Mouse (Mus musculus) heart, adult 2 months (tissue): ENCODE data around the gene Baz2b. TPM values are rescaled to one million over a fixed set of nuclear protein-coding genes. Genes with fewer than 3 reads are reported as not detected.

ENCODE experiments used
- DNase-seq, 2 experiments: peaks; one replicate each; pipeline ENCODE4 v3.0.0; 2021
- H3K27ac ChIP-seq: fragments of 200-600 bp; 2 replicates; pipeline ENCODE4 v1.8.1; 2022
- H3K27me3 ChIP-seq: fragments of 200-500 bp; 2 replicates; pipeline ENCODE4 v1.6.1; 2012; ENCODE audit warnings: mild to moderate bottlenecking, low read length, inconsistent platforms, mixed read lengths; ENCODE audit not compliant: control insufficient read depth, insufficient read depth
- H3K36me3 ChIP-seq: fragments of 200-500 bp; 2 replicates; pipeline ENCODE4 v1.6.1; 2012; ENCODE audit warnings: low read length, inconsistent platforms; ENCODE audit not compliant: control insufficient read depth, insufficient read depth
- H3K4me1 ChIP-seq: fragments of 200-500 bp; 2 replicates; pipeline ENCODE4 v1.6.1; 2011; ENCODE audit warnings: low read length; ENCODE audit not compliant: control insufficient read depth, insufficient read depth
- H3K4me3 ChIP-seq: fragments of 200-600 bp; 2 replicates; pipeline ENCODE4 v1.8.1; 2022
- H3K79me2 ChIP-seq: fragments of 200-500 bp; replicated peaks from 2 replicates; pipeline ENCODE4 v1.6.1; 2012; ENCODE audit warnings: mild to moderate bottlenecking, inconsistent platforms, low read length, moderate library complexity, mixed read lengths; ENCODE audit not compliant: control insufficient read depth, insufficient read depth
- H3K9ac ChIP-seq: fragments of 200-500 bp; 2 replicates; pipeline ENCODE4 v1.6.1; 2012; ENCODE audit warnings: low read depth, mild to moderate bottlenecking, control low read depth, inconsistent platforms, low read length, mixed read lengths
- CTCF ChIP-seq: fragments of 200-600 bp; IDR thresholded peaks from 2 replicates; pipeline ENCODE4 v1.8.1; 2022; ENCODE audit warnings: antibody characterized with exemption, mild to moderate bottlenecking, moderate library complexity
- EP300 ChIP-seq: fragments of 200-500 bp; IDR thresholded peaks from 2 replicates; pipeline ENCODE4 v1.6.1; 2011; ENCODE audit warnings: low read depth, low read length, control low read depth; ENCODE audit not compliant: insufficient read depth
- POLR2A ChIP-seq: fragments of 200-500 bp; IDR thresholded peaks from 2 replicates; pipeline ENCODE4 v1.6.1; 2011; ENCODE audit warnings: mild to moderate bottlenecking, low read depth, low read length, control low read depth; ENCODE audit not compliant: insufficient read depth
- WGBS: fragments of 180-500 bp; shearing (Covaris S2); methylation state at CpG from one replicate; pipeline ENCODE4 v1.1.7; 2018; 5-methylcytosine and 5-hydroxymethylcytosine counted together
- intact Hi-C: fragments of 180-260 bp; cut with DNase I; formaldehyde crosslinking; loops from one replicate; pipeline ENCODE4 v1.15.1; 2025
- polyA plus RNA-seq: library from polyadenylated mRNA; depleted of rRNA; stranded (reverse); fragments of >200 nt; gene quantifications from 2 replicates; pipeline ENCODE4 v1.2.3, GENCODE M21; 2012
- total RNA-seq, 2 experiments: library from RNA; stranded (reverse); gene quantifications; 2 replicates each; pipeline ENCODE4 v1.2.3; 2021

Gene Baz2b
- total and polyA plus RNA-seq, 3 experiments, result 12.8 to 39.5 (median 39.5) TPM

DNA sequence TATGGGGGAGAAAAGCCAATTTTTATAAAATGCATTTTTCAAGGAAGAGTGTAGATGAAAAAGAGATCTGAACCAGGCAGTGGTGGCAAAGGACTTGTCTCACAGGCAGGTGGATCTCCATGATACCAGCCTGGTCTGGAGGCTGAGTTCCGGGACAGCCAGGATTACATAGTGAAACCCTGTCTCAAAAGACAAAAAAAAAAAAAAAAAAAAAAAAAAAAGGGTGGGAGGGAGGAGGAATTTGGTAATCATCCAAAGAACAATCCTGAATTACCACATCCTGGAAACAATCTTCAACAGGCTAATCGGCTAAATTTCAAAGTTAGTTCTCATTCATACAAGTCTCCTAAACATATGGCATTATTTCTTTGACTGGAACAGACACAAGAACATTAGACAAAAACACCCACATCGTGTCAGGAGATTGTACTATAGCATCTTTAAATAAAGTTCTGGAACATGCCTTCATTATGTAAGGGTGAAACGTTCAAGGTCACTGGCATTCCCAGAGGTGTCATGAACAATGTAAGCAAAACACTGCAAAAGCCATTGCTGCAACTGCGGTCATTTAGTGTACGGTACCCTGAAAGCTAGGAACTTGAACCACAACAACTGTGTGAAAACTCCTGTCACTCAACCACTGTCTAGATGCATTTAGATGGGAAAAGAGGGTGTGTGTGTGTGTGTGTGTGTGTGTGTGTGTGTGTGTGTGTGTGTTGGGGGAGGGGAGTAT is 230.0 kb downstream of the Baz2b start:
- H3K4me3 ChIP-seq, result no peak overlapping the region
- H3K27ac ChIP-seq, result no peak overlapping the region; the same call in 1 of the 2 replicates
- no peak overlapping the region for H3K9ac ChIP-seq
- WGBS, result 21% methylated on average over 6 of the region's 6 CpGs
- intact Hi-C loops, result loop anchor here (10.0 kb wide), 1 partner anchor 55 kb away; no protein-coding TSS in a partner anchor
- no peaks in the 10 kb centered on the region for H3K79me2 ChIP-seq
- H3K4me1 ChIP-seq, result peaks cover 5% of the 10 kb centered on the region
- H3K36me3 ChIP-seq, result peaks cover 9% of the 10 kb centered on the region
- TF ChIP-seq CTCF, result no peak
- TF ChIP-seq EP300, result no peak
- TF ChIP-seq POLR2A, result no peak
- H3K27me3 ChIP-seq, result no peaks in the 10 kb centered on the region
- no peak for DNase-seq

- intact Hi-C loops, result loop anchor here (10.0 kb wide), 1 partner anchor 58 kb away; no protein-coding TSS in a partner anchor
- Histone ChIP-seq H3K27me3 (no peaks in the 10 kb centered on the region), H3K4me1 (peaks cover 6% of the 10 kb centered on the region)
These were observed 233.0 kb downstream of the Baz2b start for GRCm38 (mm10) chr2:59976680-59977079.

DNA sequence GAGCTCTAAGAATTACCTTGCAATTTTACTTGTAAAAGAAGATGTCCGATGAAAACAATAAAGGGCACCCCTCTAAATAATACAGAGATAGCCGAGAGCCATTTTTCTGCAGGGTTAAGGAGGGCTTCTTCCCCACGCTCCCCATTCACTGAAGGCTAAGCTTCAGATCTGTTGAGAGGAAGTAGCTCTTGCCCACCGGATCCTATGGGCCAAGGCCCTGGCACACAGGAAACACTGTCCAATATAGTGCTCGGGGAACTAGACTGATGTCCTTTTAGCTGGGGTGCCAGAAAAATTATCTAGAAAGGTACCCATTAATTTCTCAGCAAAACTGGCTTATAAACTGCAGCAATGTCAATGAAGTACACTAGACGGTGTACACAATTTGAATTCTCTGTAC is 233.9 kb downstream of the Baz2b start:
- WGBS, result 80% methylated on average over 6 of the region's 6 CpGs
- peaks cover 6% of the 10 kb centered on the region for H3K4me1 ChIP-seq

More at GRCm38 (mm10) chr2:59976680-59977079, 233.0 kb downstream of the Baz2b start:
- no peak for DNase-seq
- Histone ChIP-seq H3K4me3 (no peak overlapping the region), H3K9ac (no peak overlapping the region), H3K36me3 (peaks cover 9% of the 10 kb centered on the region), H3K27ac (no peak overlapping the region), H3K79me2 (no peaks in the 10 kb centered on the region)
- WGBS, result 80% methylated on average over 5 of the region's 5 CpGs
- TF ChIP-seq POLR2A (no peak), EP300 (no peak)

GRCm38 (mm10) chr2:59973962-59974361 is 235.7 kb downstream of the Baz2b start:
- no peak overlapping the region for H3K9ac ChIP-seq
- WGBS, result 91% methylated on average over 5 of the region's 5 CpGs
- no peaks in the 10 kb centered on the region for H3K79me2 ChIP-seq
- no peaks in the 10 kb centered on the region for H3K27me3 ChIP-seq
- H3K36me3 ChIP-seq, result peaks cover 8% of the 10 kb centered on the region
- peaks cover 5% of the 10 kb centered on the region for H3K4me1 ChIP-seq
- no peak overlapping the region for H3K27ac ChIP-seq
- H3K4me3 ChIP-seq, result no peak overlapping the region
- TF ChIP-seq POLR2A (no peak), CTCF (no peak), EP300 (no peak)
- intact Hi-C loops, result loop anchor here (10.0 kb wide), 1 partner anchor 61 kb away; no protein-coding TSS in a partner anchor
- no peak for DNase-seq

More for the DNA sequence above, 233.9 kb downstream of the Baz2b start:
- Histone ChIP-seq H3K4me3 (no peak overlapping the region), H3K27ac (no peak overlapping the region), H3K79me2 (no peaks in the 10 kb centered on the region), H3K36me3 (peaks cover 9% of the 10 kb centered on the region), H3K27me3 (no peaks in the 10 kb centered on the region), H3K9ac (no peak overlapping the region)
- DNase-seq, result no peak
- TF ChIP-seq POLR2A (no peak), CTCF (no peak), EP300 (no peak)
- intact Hi-C loops, result loop anchor here (10.0 kb wide), 1 partner anchor 59 kb away; no protein-coding TSS in a partner anchor

- Histone ChIP-seq H3K9ac (no peak overlapping the region), H3K4me3 (no peak overlapping the region), H3K27ac (no peak overlapping the region), H3K79me2 (no peaks in the 10 kb centered on the region), H3K36me3 (peaks cover 8% of the 10 kb centered on the region), H3K27me3 (no peaks in the 10 kb centered on the region), H3K4me1 (peaks cover 8% of the 10 kb centered on the region)
- 57% methylated on average over 4 of the region's 4 CpGs for WGBS
- no peak for DNase-seq
- TF ChIP-seq POLR2A, result no peak
- intact Hi-C loops, result loop anchor here (10.0 kb wide), 1 partner anchor 62 kb away; no protein-coding TSS in a partner anchor
These were observed 236.5 kb downstream of the Baz2b start for GRCm38 (mm10) chr2:59973104-59973641.

GRCm38 (mm10) chr2:59970511-59970910 is 239.1 kb downstream of the Baz2b start:
- H3K4me3 ChIP-seq, result no peak overlapping the region
- 0 out of 2 replicates have a peak, but pooled peaks cover 2% of the 10 kb centered on the region for H3K36me3 ChIP-seq
- H3K27ac ChIP-seq, result no peak overlapping the region
- DNase-seq, result no peak
- intact Hi-C loops, result loop anchor here (10.0 kb wide), 1 partner anchor 64 kb away; no protein-coding TSS in a partner anchor
- H3K27me3 ChIP-seq, result no peaks in the 10 kb centered on the region
- H3K9ac ChIP-seq, result no peak overlapping the region
- TF ChIP-seq EP300 (no peak), CTCF (no peak), POLR2A (no peak)
- no peaks in the 10 kb centered on the region for H3K79me2 ChIP-seq
- 82% methylated on average over 9 of the region's 9 CpGs for whole genome bisulfite sequencing
- H3K4me1 ChIP-seq, result peaks cover 8% of the 10 kb centered on the region
